Mouse (Mus musculus): ENCODE results near the gene Nup54.
A peak's percentile ranks its signal among the peaks of the same experiment; 100 is the strongest.

The Nup54 gene

DNA sequence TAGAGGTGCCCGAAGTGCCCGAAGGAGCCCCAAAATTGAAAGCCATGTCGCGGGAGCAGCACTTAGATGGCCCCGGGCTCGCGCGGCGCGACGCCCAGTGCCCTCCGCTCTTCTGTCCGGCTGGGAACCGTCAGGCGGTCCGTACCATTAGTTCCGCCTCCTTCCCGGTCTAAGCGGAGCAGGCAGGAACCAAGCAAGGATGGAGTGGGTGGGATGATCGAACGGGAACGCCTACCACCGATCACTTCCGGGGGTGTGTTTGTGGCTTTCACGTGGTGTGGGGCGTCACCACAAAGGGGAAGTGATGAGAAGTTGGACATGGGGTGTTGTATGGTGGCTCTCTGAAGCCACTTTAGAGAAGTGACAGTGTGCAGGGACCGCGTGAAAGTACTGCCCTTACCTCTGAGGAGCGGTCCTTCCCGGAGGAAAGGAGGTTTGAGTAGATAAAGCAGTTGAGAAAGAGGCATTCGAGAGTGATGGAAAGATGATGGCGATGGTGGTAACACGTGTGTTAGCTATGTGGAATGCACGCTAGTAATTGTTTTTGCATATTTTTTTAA lies at the start of gene Nup54:
Gene Nup54, minus strand, starts transcription at position 195 of the 560 bp plus-strand sequence.
- DNase-seq = peak; percentile 90

DNA sequence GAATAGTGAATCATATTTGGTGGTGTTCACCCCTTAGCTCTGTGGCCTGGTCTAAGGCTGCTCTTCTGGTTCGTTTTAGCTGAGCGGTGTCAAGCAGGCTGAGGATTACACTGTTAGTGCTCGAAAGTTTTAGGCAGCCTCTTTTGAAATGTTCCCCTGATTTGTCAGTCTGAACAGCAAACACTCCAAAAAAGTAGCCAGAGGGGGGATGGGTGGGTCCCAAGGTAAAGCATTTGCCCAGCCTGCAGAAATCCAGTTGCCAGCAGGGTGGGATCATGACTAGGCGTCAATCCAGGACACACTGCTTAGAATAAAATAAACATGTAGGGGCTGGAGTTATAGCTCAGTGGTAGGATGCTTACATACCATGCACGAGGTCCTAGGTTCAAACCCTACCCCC lies 37.8 kb upstream of the Nup54 start:
- no peak for DNase-seq

DNA sequence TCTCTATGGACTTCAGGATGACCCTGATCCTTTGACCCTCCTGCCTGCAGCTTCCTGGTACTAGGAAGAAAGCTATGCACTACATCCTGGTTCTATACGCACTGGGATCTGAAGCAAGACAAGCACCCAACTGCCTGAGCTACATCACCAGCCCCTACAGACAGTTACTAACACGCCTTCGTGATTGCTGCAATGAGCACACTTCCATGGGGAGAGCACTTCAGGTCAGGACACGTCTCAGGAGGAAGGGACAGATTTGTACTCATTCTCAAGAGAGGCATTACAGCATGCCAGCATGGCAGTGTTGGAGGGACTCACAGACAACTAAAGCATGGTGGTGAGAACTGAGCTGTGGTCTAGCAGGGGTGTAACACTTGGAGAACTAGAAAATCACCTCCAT lies 36.5 kb upstream of the Nup54 start:
- DNase-seq = no peak

DNA sequence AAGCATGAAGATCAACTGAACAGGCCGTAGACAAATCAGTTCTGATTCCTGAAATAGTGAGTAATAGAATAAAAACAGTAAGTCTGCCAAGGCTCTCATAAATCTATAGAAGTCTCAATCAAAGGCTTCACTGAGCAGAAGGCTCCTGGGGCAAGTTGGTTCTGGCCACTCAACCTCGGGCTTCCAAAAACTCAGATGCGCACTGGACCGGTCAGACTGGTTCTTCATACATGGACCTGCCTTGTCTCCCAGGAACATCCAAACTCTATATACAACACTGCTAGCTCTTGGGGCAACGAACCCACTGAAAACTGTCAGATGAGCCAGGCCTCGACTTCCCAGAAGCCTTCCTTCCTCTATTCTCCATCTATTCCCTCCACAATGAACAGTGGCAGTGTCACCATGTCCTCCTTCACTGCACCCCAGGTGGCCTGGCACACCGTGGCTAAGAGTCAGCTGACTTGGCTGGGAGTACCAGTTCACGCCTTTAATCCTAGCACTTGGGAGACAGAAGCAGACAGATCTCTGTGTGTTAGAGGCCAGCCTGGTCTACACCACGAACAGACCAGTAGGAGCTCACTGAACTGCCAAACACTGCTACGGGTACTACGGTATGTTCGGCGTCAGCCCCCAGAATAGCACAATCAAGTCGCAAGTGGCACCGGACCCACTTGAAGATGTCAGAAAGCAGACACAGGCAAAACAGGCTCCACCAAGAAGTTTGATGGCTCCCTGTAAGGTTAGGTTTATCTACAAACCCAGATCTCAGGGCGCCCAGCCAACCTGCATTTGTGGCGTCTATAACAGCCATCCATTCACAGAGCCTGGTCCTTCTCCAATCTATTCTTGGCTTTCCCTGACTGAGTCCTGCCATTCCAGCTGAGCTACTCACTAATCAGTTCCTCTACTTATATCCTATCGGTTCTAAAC lies 34.4 kb upstream of the Nup54 start:
- DNase-seq = no peak

DNA sequence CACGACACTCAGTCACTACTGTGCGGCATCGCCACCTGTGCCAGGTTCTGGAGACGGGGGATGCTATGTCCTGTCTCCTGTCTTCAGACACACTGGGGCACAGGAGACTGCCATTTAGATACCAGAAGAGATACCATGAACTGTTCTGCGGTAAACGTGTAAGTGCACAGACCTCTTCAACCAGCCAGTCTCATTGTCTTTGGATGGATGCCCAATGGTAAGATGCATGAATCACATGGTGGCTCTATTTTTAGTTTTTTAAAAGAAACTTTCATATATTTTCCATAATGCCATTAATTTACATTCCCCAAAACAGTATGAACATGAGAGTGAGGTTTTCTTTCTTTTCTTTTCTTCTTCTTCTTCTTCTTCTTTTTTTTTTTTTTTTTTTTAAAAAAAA lies 33.2 kb upstream of the Nup54 start:
- no peak for DNase-seq

DNA sequence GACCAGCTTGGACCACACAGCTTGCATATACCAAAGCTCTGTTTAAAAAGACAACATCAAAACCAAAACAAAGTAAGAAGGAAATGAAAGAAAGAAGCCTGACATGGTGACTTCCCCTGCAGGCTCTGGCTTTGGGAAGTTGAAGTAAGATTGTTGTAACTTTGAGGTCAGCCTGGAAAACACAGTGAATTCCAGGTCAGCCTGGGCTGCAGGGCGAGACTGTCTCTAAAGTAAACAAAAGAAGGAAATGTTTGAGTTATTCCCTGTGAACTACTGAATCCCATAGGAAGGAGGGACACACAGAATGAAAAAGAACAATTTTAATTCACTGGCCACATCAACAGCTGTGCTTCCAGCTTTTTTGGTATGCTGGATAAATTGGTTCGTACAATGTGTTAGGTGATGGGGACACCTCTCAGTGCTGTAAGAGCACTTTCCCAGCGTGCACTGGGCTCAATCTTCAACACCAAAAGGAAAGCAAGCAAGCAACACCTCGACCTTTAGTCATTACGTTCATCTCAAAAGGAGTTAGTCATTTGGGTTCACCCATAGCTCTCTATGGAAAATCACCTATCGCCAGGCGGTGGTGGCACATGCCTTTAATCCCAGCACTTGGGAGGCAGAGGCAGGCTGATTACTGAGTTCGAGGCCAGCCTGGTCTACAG lies 32.2 kb upstream of the Nup54 start:
- DNase-seq = no peak

DNA sequence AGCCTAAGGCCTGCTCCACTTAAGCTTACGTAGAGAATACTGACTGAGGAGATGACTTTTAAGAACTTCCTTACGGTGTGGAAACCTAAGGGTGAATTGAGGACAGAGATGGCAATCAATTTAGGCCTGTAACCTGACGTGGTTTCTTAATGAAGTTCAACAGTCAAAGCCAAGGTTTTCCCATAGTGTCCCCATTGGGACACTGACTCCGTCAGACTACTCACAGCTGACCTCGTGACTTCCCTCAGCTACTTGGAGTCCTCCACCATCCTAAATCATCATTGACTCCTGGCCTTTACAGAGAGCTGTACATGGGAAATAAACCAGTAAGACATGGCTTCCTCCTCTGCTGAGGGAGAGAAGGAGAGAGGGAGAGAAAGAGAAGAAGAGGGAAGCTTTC lies 30.5 kb upstream of the Nup54 start:
- no peak for DNase-seq

DNA sequence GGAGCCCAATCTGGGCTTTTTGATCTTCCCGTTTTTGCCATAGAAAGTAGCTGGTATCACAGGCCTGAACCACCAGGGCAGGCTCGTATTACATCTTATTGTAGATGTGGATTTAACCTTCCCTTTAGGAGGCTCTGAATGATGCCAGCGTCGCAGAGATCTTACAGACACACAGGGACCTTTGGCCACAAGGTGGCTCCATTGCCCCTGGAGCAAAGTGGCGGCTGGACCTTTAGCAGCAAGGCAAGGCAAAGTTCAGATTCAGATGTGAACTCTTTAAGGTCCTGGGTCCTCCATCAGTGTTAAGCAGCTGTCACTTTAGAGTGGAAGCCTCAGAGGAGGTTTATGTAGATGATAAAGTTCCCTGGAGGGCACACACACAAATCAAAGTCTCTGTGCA lies 26.3 kb upstream of the Nup54 start:
- DNase-seq = peak; percentile 55

DNA sequence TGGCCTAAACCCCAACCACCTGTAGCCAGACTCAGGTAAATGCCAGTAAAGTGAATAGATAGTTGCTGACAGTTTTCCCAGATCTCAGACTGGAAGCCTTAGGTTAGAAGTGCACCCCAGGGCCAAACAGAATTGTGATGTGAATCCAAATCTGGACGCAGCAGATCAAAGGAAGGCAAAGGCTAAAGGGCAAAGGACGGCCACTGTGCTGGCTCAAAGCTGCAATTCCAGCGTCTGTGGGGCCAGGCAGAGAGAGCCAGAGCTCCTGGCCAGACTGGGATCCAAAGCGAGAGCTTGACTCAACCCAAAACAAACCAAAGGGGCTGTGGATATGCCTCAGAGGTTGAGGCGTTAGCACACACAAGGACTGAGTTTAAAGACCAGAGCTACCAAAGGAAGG lies 23.7 kb upstream of the Nup54 start:
- DNase-seq = no peak

DNA sequence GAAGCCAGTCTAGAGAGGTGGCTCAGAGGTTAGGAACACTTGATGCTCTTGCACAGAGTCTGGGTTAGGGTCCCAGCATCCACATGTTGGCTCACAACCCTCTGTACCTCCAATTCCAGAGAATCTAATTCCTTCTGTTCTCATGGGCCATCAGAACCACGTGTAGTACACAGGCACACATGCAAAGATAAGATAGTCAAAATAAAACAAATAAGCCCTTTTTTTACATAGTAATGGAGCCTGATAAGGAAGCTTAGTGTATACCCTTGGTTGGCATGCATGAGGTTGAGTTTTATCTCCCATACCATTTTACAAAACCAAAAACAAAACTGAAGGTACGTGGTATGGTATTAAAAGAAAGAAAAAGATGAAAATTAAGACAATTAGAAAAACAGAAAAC lies 22.4 kb upstream of the Nup54 start:
- DNase-seq = no peak

DNA sequence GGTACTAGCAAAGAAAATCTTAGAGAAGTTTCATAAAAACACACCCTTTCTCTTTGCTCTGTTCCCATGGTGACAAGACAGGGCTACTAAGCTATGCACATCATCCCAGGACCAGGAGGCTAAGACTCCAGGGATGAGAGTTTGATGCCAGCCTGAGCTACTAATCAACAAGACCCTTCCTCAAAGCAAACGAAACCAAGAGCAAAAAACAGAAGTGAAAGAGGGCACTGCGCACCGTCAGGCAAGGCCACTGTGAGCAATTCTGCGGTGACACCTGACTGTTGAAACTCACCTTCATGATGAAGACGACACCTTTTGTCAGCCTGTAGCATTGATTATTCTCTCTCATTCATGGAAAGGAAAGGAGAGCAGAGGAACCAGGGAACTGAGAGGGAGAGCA lies 17.9 kb upstream of the Nup54 start:
- DNase-seq = no peak

DNA sequence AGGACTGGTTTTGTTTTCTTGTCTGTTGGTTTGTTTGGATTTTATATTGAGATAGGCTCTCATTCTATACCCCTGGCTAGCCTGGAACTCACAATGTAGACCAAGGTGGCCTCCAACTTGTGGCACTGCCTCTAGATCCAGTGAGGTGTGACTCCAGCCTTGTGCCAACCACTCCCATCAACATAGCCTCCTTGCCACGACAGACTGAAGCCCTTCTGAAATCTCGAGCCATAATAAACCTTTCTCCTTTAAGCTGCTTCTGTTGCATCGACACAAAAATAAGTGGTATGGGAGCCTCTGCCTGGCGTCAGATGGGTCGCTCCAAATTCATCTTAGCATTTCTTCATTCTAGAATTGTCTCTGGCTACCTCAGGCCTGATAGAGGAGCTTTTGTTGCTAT lies 11.7 kb upstream of the Nup54 start:
- DNase-seq = no peak

DNA sequence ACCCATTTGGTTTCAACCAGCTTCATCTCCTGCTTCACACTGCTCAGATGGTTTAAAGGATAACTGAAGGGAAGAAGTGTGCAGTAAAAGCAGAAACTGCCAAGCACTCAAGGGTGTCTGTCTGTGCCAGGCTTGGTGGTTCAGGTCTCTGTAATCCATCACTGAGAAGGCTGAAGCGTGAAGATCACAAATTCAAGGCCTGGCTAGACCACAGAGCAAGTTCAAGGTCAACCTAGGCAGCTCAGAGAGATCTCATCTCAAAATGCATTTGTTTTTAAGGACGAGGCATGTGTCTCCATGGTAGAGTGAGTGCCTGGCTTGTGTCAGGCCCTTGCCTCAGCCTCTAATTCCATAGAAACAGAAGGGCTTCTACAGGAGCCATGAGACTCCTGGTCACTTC lies 10.0 kb upstream of the Nup54 start:
- no peak for DNase-seq

DNA sequence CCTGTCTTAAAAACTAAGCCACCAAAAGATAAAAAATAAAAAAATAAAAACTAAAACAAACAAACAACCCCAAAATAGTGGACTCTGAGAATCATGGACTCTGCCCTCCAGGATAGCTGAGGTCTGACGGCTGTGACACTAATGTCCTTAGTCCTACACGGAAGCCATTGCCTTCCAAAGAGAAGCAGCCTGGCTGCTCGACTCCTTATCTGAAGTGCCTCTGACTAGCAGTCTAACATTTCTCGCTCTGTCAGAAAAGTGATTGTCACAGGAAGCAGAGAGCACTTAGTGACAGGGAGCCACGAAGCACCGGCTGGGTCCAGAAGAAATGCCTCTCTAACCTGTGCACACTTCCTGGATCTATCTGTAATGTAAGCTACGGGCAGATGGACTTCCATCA lies 7.9 kb upstream of the Nup54 start:
- DNase-seq = no peak

DNA sequence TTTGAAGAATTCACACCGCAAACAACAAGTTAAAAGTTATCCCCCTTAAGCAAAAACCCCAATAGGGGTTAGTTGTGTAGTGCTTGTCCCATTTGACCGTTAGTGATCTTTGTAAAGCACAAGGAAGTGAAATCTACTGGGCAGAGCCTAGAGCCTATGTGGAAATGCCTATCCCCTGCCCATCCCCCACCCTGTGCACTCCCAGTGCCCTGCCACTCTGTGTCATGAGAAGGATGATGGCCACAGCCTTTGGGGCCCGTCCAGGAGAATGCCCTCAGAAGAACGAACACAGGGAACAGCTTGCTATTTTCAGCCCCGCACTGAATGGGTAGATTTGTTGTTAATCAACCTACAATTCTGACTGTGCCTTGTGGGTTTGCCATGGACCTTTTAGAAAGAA lies 6.5 kb upstream of the Nup54 start:
- peak; percentile 32 for DNase-seq

DNA sequence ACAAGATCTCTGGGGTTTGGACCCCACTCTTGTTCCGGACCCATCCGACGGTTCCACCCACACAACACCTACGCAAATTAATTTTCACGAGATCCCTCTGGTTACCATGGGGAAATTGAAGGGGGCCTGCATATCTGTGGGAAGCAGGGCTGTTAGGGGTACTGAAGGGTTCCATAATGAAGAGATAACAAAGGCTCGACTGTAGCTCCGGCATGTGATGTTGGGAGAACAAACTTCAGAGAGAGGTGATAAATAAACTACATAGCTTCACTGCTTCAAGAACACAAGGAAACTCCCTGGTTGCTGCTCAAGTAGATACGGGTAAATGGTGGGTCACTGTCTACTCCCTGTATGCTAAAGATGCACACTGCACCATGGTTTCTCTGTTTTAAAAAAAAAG lies 3.5 kb upstream of the Nup54 start:
- DNase-seq = no peak

DNA sequence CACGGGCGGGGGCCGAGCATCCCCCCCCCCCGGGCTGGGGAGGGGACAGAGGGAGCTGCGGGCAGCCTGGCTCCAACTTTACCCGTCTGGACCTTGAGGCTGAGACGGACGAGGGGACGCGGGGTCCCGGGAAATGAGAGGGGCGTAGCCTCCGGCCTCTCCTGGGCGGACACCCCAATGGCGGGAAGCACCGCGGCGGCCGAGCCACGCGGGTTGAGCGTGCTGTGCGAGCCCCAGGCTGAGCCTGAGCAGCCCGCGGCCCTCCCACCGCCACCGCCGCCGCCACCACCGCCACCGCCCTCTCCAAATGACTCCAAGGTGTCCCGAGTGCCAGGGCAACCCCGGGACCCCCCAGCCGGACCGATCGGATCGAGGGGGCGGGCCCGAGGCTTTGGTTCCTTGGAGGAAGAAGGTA lies 441 bp downstream of the Nup54 start:
- DNase-seq = peak; percentile 44

DNA sequence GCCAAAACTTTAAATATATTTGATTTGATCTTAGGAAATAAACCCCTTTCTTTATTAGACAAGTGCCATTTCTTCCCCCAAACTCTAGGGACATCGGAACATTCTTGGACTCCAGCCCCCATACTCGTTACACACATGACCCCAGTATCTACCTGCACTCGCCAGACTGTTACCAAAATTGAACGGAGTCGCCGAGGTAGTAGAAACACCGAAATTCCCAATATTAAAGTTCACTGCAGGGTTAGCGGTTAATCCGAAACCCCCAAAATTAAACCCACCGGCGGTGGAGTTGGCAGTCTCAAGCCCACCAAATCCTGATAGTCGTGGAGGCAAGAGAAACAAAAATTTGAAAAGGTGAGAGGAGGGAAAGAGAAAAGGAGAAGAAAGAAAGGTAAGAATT lies 949 bp downstream of the Nup54 start:
- no peak for DNase-seq

DNA sequence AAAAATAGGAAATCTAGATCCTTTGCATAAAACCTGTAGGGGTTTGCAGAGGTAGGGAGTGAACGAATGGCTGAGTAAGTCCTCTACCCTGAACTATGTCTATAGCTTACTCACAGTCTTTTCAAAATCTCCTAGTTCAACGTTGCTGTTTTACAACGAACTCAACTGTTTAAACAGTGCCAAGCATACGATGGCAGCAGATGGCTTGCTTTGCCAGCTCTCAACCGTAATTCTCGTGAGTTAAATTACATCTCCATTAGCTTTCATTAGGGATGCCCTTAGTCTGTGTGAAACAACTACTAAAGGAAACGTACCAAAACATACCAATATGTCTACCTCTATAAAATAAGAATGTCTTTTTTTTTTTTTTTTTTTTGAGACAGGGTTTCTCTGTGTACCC lies 3.4 kb downstream of the Nup54 start:
- DNase-seq = no peak

DNA sequence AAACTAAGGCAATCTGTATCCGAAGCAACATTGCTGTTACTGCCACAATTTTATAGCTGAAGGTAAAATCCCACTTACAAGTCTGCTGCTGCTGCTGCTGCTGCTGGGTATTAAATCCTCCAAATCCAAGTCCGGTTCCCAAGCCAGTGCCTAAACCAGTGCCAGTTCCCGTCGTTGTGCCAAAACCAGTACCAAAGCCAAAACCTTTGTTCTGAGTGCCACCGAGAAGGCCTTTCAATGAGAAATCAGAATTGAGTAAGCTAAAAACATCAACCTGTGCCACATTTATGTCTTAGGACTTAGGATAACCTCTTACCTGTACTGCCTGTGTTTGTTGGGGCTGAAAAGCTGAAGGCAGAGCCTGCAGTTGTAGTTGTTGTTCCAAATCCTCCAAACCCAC lies 4.3 kb downstream of the Nup54 start:
- no peak for DNase-seq

DNA sequence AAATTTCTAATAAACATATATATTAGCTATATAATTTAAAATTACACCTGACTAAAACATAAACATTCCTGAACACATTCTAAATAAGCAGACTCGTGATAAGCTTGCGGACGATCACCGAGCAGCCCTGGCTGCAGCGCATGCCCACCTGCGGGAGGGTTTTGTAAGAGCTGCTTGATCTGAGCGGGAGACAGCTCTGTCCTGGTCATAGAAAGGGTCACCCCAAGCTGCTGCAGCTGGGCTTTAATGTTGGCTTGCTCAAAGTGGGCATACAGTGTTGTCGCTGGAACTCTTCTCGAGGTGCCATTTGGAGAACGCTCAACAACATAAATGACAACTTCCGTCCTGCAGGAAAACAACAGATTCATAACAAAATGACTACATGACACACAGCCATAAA lies 10.9 kb downstream of the Nup54 start:
- DNase-seq = no peak

DNA sequence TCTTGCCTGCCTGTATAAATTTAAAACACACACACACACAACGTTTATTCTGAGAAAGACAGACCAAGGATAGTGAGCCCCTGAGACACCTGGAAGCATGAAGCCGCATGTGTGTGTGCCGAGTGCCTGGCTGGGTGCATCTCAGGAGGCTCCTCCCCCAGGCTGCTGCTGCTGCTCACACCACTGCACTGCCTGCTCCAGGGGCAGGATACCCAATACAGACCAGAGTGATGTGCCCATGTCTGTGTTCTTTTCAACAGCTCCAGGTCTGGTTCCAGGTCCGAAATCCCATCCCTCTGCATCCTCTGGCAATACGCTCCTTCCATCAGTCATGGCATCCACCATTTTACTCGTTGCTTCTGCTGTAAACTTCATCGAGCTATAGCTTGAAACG lies 21.0 kb downstream of the Nup54 start:
- DNase-seq = no peak

DNA sequence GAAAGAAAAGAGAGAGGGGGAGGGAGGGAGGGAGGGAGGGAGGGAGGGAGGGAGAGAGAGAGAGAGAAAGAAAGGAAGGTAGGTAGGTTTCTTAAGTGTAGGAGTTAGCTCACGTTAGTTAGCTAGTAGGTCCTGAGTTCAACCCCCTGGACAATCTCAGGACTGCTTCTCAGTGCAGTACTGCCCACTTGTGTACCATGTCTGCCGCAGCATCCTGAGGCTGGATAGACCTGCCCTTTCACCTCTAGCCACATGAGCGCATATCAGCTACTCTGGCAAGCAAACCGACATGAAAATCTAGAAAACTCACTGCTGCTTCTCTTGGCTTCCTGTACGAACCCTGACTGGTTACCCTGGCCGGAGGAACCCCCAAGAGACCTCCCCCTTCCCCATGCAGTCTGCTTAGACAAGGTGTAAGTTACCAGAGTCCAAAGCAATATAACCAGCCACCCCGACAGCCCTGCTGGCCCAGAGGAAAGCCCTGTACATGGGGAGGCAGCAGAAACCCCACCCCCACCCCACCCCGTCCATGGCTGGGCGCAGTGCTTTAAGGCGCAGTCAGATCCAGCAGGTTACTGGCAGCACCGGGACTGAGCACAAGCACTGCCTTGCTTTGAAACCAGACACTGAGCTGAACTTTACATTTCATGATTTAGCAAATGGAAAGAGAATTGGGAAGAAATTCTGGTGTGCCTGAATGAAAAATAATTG lies 21.6 kb downstream of the Nup54 start:
- no peak for DNase-seq

All from right cerebral cortex, postnatal 14 days (tissue).